Mouse (Mus musculus) left cerebral cortex, postnatal 4 days (tissue): ENCODE data around the gene Cog3. TPM values are rescaled to one million over a fixed set of nuclear protein-coding genes. Genes with fewer than 3 reads are reported as not detected.
A peak's percentile ranks its signal among the peaks of the same experiment; 100 is the strongest.
"Not testable (repeated sequence)": the region's sequence is repeated elsewhere in the genome, so short reads cannot be mapped to it uniquely, and the experiment has no call there.

Source experiments
- DNase-seq: peaks from one replicate; pipeline ENCODE4 v3.0.0-alpha.2; 2022
- intact Hi-C: fragments of 180-260 bp; cut with DNase I; formaldehyde crosslinking; loops from one replicate; pipeline ENCODE4 v1.15.1; 2025
- total RNA-seq, 2 experiments: library from RNA; stranded (reverse); gene quantifications; 2 replicates each; pipeline ENCODE4 v1.2.3; 2021

The Cog3 gene
- 10 to 100 TPM; 24.3 to 24.5 TPM for total RNA-seq

DNA sequence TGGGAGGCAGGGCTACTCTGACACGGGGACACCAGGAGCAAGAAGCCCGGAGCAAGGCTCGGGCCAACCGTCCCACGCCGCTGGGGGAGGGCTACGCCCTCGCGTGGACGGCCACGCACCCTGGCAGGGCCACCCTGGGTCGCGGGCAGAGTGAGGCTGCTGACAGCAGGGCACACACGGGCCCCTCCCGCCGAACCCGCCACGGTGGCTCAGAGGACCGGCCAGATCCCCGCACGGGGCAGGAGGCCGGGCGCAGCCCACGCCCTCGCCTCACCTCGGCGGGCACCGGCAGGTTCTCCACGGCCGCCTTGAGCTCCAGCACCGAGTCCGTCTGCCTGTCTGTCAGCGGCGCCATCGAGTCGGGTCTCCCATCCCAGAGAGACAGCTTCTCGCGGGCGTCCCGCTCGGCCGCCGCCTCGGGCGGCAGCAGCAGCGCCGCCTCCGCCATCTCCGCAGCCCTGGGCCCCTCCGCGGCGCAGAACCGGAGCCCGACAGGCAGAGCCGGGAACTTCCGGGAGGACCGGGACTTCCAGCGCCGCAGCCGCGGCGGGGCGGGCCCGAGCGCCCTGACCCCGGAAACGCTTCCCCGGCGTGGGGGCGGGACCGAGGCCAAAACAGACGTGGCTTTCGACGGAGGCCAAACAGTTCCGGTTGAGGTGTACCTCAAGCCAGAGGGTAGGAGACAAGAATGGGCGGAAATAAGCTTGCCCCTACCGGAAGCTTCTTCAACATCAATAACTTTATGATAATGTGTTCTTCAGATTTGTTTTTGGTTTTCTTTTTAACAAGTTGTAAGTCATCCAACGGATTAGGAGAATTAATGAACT lies at the start of gene Cog3:
Gene Cog3, minus strand, starts transcription at position 527 of the 827 bp plus-strand sequence.
- DNase-seq: peak; percentile 97
- intact Hi-C loops: no loop called here

DNA sequence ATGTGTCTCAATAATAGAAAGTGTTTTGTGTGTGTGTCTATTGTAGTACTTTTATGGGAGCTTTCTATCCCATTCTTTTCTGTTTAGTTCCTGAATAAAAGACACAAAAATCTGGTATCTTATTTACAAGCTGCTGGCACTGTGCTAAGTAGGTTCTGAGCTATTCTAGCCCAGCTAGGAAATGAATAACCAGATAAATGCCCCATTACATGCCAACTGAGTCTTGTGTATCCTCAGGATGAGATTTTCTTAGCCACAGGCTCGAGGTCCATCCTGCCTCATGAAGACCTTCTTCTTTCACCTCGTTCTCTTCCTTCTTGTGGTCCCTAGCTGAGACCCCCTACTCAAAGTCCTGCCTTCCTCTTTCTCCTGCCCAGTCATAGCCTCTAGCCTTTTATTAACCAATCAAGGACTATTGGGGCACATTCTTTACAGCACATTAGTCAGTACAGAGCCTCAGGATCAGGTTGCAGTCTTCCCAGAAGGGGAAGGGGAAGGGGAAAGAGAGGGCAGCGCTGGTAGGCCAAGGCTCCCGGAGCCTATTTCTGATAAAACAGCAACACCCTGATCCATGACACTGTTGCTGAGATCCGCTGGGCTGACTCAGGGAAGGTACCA lies 43.6 kb upstream of the Cog3 start:
- intact Hi-C loops: no loop called here
- DNase-seq: no peak

DNA sequence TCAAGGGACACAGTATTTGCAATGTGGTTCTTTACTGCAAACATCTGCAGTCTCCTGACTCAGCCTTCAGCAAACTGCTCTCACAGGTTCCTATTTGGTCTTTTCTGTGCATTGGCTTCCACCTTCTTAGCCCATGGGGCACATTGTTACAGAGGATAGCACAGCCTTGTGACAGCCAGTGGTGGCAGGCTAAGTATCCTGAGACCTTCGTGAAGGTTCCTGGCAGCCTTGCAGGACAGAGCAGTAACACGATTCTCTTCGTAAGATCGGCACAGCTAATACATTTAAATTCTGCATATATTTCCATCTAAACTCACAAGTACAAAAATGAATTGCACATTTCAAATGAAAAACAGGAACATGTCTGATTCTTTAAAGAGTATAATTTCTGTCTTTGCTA lies 41.6 kb upstream of the Cog3 start:
- intact Hi-C loops: no loop called here
- no peak for DNase-seq

DNA sequence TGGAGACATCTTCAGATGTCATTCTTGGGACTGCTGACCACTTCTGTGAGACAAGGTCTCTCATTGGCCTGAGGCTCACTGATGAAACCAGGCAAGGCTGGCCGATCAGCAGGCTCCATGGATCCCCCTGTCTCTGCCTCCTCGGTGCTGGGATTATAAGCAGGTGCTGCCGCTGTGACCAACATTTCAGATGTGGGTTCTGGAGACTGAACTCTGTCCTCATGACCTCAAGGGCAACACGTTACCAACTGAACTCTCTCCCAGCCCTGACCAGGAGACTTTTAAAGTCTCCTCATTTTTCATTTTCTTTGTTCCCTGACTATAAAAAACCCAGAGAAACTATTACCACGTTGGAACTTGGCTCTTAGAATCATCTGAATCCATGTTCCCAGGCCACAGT lies 40.4 kb upstream of the Cog3 start:
- intact Hi-C loops: no loop called here
- DNase-seq: no peak

DNA sequence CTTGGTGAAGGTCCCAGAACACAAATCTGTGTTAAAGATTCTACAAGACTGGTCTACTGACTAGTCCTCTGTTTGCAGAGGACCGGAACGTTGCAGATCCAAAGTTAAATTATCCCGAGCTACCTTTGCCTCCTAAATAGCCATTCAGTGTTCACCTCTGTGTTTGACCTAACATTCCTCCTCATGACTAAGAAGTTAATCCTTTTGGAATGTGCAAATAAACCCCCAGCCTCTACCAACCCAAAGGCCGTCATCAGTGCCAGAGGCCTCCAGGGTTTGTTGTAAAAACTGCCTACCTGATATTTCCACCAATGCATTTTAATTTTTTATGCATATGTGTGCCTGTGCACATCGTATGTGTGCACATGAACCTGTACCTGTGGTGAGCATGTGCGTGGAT lies 40.0 kb upstream of the Cog3 start:
- intact Hi-C loops: no loop called here
- DNase-seq: no peak

DNA sequence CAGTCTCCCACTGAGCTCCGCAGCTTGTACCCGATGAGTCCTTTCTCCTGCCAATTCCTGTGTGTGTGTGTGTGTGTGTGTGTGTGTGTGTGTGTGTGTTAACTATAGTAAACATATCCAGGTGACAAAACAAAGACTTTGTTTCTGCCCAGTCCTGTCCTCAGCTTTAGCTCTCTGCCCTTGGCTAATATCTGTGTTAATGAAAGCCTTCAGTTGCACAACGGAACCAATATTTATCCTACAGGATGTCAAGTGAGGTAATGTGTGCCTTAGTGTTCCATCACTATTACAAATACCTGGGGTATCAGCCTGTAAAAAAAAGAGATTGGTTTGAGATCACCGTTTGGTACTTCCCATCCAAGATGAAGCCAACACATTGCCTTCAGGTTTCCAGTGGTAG lies 38.8 kb upstream of the Cog3 start:
- DNase-seq: no peak
- intact Hi-C loops: no loop called here

DNA sequence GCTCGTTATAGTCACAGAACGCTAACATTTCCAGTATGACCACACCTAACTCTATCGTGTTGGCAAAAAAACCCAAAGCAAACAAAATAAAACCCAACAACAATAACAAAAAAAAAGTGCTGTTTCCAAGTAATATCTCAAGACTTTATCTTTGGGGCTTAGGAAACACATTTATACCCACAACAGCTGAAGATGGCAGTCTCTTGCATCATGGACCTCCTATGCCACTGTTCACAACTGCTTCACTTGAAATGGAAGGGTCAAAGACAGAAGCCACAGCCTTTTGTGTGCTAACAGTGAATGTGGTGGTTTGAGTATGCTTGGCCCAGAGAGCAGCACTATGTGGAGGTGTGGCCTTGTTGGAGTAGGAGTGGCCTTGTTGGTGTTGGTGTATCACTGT lies 37.1 kb upstream of the Cog3 start:
- DNase-seq: no peak
- intact Hi-C loops: no loop called here

DNA sequence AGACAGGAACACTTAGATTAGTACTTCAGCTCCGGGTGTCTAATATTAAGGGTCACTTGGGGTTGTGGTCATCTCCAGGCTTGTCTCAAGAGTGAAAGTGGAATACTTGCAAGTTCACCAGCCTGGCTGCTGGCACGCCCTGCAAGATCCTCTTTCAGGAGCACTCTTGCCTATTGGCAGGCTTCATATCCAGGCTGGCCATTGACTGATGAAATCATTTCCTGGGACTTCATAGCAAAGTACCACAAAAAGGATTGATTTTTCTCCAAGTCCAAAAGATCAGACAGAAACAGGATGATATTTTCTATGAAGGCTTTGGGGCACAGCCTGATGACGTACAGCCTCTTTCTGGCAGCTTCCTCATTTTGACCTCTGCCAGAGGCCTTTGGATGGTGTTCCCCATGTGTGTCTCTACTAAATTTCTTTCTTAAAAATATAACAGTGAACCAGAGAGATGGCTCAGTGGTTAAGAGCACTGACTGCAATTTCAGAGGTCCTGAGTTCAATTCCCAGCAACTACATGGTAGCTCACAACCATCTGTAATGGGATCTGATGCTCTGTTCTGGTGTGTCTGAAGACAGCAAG lies 36.2 kb upstream of the Cog3 start:
- no peak for DNase-seq
- intact Hi-C loops: no loop called here

DNA sequence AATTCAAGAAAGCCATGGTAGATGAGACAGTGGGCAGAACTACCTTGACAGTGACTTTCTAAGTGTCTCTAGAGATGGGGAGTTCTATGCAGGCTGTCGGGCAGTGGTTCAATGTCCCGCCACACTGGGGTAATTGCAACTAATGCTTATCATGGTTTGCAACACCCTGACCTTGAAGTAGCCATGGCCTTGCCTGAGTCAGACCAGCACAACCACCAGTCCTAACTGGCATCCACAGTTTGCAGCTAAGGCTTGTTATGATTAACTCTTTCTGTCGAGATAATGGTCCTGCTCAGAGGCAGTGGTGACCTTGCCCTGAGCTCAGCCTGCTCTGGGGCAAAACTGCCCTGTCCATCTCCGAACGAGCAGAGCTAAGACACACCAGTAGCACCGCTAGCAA lies 35.0 kb upstream of the Cog3 start:
- intact Hi-C loops: loop anchor here (5.0 kb wide), 1 partner anchor 38 kb away; no protein-coding TSS in a partner anchor
- no peak for DNase-seq

DNA sequence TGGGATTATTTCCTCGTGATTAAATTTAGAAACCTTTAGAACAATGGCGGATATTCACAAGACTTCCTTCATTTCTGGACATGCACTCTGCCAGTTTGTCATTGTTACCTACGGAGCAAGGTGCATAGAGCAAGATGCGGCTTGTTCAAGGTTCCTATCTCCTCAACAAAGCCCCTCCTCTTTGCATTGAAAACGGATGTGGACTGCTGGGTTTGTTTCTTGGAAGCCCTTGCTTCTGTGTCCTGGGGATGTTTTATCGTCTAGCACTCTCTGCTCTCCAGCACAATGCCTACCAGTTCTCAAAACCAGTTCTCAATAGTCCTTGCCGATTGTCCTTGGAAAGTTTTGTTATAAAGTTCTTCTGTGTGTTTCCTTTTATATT lies 33.5 kb upstream of the Cog3 start:
- intact Hi-C loops: loop anchor here (5.0 kb wide), 1 partner anchor 40 kb away; no protein-coding TSS in a partner anchor
- DNase-seq: no peak

DNA sequence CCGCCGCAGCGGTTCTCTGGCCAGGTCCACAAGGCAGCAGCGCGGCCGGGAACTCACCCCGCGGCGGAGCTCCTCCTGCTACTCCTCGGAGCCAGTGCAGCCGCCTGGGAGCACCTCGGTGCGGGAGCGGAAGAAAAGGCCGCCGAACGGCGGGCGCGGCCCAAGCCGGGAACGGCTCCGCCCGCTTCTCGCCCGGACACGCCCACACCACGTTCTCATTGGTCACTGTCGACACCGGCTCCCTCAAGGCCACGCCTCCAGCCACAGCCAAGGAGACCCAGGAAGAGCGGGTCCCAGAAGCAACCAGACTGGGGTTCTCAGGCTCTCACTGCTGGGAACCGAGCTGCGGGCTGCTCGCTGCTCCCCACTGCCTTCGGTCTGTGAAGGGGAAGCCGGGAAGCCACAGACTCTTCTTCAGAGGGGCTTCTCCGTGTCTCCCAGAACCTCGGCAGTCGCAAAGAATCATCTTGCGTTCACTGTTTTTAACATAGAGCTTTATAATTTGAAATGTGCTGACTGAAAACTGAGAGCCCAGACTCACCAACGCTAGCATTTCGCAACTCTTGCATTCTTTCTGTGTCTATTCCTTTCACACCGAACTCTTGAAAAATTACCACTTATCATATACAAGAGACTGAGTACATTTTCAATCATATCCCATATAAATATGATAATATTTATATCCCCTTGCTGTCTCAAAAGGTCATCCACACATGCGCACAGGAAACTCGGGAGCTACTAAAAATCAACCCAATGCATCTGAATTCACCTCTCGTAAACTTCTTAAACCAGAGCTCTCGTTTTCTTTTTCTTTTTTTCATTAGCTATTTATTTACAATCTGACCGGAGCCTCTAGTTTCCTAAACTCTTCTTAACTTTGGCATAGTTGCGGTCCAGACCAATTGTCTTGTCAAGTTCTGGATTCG lies 32.8 kb upstream of the Cog3 start, which contains the start of gene Slc25a30:
Gene Slc25a30, minus strand, starts transcription at position 170 of the 926 bp plus-strand sequence.
- intact Hi-C loops: loop anchor here (5.0 kb wide), 1 partner anchor 40 kb away; no protein-coding TSS in a partner anchor
- DNase-seq: peak; percentile 96

DNA sequence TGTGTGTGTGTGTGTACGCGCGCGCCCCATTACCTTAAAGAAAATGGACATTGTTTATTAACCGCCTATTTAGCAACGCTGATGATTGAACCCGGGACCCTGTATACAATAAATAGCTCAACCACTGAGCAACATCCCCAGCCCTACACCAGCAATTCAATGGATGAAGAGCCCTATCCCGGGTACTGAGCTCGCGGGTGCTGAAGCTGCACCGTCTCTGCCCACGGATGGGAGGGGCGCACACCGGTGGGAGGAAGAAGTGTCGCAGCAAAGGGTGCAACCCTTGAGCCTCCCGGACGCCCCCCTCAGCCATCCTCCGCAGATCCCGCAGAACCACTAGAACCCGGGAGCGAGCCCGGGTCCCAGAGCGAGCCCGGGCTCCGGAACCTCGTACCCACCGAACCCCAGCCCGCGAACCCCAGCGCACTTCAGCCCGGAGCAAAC lies 32.1 kb upstream of the Cog3 start:
- intact Hi-C loops: loop anchor here (5.0 kb wide), 1 partner anchor 41 kb away; no protein-coding TSS in a partner anchor
- DNase-seq: peak; percentile 62

DNA sequence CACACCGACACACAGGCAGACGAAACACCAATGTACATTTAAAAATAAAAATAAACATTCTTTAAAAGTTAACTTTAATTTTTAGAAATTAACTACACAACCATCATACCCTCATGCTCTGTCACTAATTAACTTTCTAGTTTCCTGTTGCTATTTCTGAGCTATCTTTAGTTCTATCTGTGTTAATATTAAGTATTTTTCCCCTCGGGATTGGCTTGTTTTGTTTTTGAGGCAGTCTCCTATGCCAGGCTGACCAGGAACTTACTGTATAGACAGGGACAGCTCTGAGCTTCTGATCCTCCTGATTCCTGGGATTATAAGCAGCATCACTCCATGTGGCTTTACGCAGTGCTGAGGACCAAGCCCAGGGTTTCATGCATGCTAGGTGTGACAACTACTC lies 25.6 kb upstream of the Cog3 start:
- no peak for DNase-seq
- intact Hi-C loops: no loop called here

DNA sequence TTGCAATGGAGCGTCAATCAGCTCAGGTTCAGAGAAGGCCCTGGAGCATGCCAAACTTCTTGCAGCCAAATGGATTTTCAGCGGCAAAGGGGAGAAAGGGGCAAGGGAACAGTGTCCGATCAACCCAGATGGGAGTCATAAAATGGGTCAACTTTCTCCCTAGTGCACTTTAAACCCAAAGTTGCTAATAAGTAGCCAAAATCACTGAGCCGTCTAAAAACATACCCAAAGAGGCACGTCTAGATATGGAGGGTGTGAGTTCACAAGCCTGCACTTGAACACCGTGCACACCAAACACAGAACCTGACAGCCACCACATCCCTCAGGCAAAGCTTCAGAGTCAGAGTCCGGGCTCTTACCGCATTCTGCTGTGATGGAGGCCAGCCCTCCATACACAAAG lies 22.3 kb upstream of the Cog3 start:
- no peak for DNase-seq
- intact Hi-C loops: no loop called here

DNA sequence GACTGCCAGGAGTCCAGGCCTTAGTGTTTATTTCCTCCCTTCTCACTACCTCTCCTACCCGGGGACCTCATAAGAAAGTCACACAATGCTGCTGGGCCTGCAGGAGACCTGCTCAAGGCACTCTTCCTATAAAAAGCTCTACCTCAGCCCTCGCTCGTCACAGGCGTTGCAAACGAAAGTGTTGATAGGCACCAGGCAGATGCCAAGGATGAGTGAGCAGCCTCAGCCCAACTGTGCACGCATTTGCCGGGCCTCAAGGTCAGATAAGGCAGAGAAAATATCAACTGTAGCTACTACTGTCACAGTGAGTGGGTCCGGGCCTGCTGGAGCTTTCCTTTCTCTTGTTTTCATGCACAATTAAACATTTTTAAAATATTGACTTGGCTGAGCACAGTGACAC lies 19.1 kb upstream of the Cog3 start:
- no peak for DNase-seq
- intact Hi-C loops: no loop called here

DNA sequence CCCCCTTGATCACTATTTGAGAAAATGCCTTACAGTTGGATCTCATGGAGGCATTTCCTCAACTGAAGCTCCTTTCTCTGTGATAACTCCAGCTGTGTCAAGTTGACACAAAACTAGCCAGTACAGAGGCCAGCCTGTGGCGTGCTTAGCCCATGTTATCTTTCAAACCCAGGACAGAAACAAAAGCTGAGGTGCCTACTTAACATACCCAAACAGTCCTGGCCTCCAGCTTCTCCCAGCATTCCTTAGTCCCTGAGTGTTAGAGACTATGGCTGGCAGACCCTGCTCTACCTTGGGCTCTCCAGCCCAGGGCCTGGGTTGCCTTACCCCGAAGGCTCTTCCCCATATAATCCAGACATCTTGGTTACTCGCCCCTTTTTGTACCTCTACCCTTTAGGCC lies 18.1 kb upstream of the Cog3 start:
- intact Hi-C loops, DNase-seq: not testable (repeated sequence)

DNA sequence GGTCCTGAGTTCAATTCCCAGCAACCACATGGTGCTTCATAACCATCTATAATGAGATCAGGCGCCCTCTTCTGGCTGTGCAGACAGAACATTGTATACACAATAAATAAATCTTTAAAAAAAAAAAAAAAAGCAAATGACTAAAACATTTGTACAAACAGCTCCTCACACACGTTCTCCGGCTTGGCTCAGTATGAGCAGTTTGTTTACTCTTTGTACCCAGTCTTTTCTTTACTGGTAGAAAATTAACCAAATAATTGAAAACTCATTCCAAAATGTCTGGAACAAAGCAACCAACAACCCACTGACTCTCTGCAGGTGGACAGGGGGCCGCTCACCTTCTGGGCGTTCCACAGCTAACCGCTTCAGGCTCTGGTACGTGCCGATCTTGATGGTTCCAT lies 16.8 kb upstream of the Cog3 start:
- DNase-seq: no peak

DNA sequence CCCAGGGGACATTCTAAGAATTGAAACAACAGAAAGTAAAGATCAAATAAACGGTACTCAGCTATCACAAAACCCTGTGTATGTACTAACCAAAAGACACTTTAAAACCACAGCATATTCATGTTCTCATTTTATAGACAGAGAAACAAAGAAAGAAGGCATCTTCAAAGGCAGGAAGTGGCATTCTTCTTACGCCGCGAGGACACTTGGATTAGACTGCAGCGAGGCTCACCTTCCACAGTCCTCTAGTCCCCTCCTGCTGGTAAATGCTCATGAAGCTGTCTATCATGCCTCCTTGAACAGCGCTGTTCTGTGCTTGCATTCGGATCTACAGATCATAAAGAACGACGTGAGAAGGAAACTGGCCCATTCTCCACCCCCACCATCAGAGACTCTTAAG lies 15.0 kb upstream of the Cog3 start:
- no peak for DNase-seq
- intact Hi-C loops: no loop called here

More for the DNA sequence above, 16.8 kb upstream of the Cog3 start:
- intact Hi-C loops: no loop called here

DNA sequence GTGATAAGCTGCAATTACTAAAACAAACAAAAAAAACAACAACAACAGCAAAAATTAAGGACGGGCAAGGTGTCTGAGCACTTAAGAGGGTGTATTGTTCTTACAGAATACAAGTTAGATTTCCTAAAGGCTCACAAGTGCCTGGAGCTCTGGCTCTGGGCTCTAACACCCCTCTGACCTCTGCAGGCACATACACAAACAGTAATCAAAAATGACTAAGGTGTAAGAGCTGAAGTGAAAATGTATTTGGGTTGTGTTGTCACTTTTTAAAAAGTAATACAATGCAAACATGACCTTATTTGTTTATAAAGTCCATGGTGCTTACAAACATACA lies 13.9 kb upstream of the Cog3 start:
- no peak for DNase-seq
- intact Hi-C loops: no loop called here

DNA sequence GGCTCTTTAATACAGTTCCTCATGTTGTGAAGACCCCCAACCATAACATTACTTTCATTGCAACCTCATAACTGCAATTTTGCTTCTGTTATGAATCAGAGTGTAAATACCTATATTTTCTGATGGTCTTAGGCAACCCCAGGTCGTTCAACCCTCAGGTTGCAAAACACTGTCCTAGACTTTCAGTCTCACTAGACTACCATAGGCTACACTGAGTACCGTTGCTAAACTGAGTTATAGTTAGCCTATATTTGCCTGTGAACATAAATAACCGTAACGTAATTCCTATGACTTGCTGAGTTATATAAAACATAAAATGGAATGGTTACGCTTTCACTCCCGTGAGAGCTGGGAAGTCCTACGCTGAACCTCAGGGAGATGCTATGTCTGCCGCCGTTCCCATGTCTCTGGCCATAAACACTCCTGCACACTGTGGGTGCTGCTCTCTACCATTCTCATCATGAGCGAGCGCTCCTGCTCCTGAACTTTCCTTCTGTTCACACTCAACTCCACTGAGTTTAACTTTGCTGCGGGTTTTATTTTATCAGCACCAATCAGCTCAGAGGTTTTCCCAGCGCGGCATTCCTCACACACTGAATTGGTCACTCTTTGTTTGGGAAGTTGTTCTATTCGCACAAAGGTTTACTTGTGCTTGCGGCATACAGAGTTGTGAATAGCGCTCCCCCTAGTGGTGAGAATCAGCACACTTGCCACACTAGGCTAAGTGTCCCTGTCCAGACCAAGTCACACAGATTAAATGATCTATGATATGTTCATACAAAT lies 13.4 kb upstream of the Cog3 start:
- peak; percentile 68 for DNase-seq
- intact Hi-C loops: no loop called here
